Mouse (Mus musculus): ENCODE data around the gene Tbc1d21.

Tbc1d21 gene

DNA sequence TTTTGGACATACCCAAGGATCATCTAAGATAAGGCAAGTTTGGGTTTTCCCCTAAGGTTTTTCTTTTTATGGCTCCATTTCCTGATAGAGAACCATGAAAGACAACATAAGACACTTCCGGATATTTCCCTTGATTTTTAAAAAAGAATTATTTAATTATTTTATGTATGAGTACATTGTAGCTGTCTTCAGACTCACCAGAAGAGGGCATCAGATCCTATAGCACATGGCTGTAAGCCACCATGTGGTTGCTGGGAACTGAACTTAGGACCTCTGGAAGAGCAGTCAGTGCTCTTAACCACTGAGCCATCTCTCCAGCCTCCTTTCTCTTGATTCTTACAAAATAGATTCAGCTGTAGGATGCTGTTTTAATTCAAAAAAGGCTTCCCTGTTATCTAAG lies 28.5 kb downstream of the Tbc1d21 start:
- no peak for DNase-seq (ENCODE audit: low read depth)

DNA sequence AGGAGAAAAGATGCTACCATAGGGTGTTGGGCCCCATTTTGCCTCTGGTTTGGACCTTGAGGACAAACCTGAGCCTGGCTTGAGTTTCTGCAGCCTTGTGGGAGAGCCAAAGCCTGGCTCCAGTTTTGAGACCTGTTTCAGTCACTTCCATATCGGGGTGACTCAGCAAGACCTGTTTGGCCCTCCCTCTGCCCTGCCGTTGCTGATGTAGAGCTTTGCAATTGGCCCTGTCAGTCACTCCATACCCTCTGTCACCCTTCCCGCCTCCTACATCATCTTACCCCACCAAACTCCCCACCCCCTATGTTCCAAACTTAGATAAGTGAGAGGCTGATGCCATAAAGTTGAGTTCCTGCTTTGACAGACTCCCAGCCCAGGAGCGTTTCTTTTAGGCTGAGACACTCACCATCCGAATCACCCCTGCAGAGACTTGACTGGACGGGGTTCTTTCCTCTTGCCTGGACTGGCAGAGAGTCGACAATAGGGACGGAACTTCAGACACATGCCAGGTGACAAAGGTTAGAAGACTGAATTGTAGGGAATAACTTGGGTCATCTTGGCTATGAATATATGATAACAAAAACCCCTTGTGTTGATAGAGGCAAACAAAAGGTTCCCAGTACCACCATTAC lies 33.5 kb downstream of the Tbc1d21 start:
- DNase-seq (ENCODE audit: low read depth): no peak

DNA sequence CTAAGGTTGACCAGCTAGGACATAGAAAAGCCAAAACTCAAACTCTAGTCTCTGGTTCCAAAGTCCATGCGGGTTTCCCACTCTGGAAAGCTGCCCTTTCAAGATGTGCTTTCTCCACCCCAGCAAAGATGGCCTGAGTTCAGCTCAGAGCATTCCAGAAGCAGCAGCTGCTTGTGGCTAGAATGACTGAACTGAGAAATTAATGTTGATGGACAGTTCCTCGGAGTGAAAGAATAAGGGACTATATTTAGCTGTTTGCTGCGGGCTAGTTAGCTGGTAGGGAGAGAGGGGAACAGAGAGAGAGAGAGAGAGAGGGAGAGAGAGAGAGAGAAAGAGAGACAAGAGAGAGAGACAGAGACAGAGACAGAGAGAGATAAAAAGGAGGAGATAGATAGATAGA lies 39.0 kb downstream of the Tbc1d21 start:
- DNase-seq (ENCODE audit: low read depth): no peak

DNA sequence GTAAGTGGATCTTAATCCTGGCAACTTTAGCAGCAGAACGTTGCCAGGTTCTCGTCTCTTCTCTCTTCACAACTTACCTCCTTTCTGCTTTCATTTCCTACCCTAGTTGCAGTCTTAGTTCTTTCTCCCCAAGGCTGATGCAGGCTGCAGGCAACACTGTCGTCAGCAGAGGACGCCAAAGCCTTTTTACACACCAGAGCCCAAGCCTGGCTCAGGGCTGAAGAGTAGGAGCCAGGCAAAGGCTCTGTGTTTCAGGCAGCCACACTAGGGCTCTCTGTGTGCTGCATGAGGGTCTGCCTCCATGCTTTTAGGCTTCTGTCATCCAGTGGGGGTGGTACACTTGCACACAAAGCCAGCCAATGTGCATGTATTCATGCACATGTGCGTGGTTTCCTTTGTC lies 40.0 kb downstream of the Tbc1d21 start:
- DNase-seq (ENCODE audit: low read depth): no peak

DNA sequence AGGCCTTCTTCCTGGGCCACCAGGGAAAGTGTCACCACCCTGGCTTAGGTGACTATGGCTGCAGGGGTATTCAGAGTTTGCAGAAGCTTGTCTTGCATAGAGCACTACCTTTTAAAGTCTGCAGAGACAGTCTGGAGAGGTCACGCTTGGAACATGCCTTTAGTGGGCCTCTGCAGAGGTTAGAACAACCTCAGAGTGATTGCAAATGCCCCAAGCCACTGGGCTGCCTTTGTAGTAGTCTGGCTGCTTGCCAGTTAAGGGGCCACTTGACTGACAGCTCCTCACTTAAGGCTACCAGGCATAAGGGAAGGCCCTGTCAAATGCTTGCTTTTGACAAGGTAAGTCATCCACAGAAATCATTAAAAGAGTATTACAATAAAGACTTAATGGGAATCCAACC lies 42.9 kb downstream of the Tbc1d21 start:
- DNase-seq (ENCODE audit: low read depth): no peak

DNA sequence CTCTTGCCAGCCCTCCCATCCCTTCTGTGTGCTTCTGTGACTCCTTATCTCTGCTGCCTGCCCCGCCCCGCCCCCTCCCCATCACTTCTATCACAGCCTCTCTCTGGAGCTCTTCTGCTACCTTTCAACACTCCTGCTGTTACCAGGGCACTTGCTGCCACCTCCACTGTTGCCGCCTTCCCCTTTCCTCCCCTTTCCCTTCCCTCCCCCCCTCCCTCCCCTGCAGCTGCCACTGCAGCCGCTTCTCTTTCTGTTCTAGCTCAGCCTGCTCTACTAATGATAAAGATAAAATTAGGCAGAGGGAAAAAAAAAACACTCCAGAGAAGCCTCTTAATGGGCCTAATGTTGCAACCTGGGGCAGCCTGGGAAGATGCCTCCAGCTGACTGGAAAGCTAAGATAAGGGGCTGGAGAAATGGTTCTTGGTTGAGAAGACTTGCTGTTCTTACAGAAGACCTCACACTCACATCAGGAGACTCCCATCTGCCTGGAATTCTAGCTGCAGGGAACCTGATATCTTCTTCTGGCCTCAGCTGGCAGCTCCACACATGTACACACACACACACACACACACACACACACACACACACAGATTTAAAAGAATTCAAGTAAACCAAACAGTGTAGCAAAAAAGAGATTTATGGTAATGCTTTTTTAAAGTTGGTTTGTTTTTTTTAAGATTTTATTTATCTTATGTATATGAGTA lies 43.6 kb downstream of the Tbc1d21 start:
- DNase-seq (ENCODE audit: low read depth): no peak

DNA sequence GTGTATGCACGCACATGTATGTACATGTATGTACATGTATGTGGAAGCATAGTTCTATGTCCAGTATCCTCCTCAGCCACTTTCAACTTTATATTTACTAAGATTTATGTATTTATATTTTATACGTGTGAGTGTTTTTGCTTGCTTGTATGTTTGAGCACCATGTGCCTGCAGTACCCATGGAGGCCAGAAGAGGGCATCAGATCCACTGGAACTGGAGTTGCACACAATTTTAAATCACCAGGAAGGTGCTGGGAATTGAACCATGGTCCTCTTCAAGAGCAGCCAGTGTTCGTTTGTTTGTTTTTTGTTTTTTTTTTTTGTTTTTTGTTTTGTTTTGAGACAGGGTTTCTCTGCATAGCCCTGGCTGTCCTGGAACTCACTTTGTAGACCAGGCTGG lies 48.6 kb downstream of the Tbc1d21 start:
- no peak for DNase-seq (ENCODE audit: low read depth)

DNA sequence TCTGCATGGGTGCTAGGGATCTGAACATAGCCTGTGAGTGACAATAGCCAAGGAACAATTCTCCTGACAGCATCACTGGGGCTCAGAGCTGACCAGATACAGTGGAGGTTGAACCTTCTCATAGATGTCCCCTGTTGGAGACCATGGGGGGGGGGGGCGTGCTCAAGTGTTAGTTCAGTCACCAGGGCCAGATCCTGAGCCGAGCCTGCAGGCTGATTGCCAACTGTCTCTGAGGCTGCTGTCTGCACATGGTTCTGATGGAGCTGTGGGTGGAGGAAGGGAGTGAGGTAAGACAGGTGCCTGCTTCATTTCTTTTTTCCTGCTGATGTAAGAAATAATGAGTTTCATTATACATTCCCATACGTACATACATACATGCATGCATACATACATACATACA lies 51.9 kb downstream of the Tbc1d21 start:
- DNase-seq (ENCODE audit: low read depth): no peak

DNA sequence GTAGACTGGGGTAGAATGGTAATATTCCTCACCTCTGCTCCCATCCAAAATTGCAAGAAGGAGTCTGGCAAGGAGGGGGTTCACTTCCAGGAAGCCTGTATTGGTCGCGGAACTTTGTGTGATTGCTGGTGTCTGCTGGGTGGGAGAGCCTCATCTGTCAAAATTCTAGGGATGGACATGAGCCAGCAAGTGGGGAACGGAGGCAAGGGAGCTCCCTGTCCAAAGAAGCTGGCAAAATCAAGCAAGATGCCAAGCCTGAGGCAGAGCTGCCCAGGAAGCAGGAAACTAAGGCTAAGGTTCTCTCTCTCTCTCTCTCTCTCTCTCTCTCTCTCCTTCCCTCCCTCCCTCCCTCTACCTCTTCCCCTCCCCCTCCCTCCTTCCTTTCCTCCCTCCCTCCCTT lies 52.9 kb downstream of the Tbc1d21 start:
- no peak for DNase-seq (ENCODE audit: low read depth)

DNA sequence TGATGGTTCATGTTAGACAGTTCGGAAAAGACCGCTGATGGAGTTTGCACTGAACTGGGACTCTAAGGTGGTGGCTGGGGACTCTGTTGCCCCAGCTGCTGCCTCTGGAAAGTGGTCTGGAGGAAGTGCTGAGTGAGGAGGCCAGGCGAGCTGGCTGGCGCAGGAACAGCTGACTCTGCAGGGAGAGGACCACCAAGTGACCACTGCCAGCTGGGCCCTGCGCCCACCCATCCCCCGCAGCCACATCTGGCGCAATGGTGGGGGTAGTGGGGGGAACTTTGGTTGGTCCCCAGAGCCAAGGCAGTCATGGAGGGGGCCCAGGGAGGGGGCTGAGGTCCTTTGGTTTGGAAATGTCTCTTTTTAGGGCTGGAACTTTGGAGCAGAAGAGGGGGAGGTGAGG lies 53.5 kb downstream of the Tbc1d21 start:
- DNase-seq (ENCODE audit: low read depth): no peak

DNA sequence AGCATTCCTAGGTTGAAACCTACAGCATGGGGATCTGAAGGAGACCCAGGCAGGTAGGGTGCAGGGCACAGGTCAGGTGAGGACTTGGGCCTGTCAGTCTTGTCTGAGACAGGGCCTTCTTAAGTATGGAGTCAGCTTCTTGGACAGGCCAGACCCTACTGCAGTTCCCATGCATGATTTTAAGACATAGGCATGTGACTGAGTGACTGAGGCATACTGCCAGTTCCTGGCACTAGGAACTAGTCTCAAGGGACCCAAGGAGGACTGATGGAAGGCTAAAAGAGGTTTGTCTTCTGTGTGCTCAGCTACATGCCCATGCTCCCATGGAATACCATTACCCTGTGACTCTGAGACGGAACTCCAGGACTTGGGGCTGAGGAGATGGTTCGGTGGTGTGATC lies 54.4 kb downstream of the Tbc1d21 start:
- DNase-seq (ENCODE audit: low read depth): no peak

DNA sequence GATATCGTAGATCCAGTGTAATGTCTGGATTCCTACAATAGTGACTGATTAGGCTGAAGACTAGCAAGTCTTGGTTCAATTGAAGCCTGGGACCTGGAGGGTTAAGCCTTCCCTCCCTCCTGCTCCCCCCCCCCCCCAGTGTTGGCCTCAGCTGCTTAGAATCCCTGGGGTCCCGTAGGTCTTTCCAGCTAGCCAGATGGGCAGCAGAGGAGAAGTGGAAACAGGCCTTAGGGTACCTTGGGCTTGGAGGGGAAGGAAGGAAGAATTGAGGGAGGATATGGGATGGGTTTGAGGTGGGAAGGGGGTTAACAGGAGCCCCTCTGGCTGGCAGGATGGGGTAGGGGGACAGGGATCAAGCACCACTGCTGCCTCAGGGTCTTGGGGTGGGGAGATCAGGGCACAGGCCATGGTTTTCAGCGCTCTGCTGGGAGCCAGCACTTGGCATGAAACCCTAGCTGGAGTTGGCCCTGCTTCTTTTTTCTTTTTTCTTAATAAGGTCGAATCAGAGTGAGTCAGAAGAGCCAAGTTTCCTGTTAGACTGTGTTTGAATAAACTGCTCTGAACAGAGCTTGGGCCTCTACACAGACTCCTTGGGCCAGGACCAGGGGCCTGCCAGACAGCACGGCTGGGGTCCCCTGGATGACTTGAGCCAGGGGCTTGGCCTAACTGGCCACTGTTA lies 55.4 kb downstream of the Tbc1d21 start:
- DNase-seq (ENCODE audit: low read depth): no peak

DNA sequence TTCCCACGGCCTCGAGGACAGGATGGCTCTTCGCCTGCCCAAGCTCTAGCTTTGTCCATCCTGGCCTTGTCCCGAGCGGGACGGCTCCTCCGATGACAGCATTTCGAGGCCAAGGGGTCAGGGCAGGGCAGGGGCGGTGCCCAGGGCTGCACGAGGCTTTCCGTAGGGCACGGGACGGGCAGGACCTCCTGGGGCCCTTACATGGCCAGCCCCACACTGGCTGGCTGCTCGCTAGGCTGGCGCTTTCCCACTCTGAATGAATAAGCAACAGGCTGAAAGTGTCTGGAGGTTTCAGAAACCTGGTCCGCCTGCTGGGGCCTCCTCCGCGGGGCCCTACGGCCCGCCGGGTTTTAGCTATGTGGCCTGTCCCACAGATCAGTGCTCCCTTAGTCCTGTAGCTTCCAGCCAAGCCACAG lies 57.3 kb downstream of the Tbc1d21 start, which contains the start of gene Loxl1:
TSS of gene Loxl1 (minus strand) at position 243 of the 416 bp plus-strand sequence.
- no peak for DNase-seq (ENCODE audit: low read depth)

DNA sequence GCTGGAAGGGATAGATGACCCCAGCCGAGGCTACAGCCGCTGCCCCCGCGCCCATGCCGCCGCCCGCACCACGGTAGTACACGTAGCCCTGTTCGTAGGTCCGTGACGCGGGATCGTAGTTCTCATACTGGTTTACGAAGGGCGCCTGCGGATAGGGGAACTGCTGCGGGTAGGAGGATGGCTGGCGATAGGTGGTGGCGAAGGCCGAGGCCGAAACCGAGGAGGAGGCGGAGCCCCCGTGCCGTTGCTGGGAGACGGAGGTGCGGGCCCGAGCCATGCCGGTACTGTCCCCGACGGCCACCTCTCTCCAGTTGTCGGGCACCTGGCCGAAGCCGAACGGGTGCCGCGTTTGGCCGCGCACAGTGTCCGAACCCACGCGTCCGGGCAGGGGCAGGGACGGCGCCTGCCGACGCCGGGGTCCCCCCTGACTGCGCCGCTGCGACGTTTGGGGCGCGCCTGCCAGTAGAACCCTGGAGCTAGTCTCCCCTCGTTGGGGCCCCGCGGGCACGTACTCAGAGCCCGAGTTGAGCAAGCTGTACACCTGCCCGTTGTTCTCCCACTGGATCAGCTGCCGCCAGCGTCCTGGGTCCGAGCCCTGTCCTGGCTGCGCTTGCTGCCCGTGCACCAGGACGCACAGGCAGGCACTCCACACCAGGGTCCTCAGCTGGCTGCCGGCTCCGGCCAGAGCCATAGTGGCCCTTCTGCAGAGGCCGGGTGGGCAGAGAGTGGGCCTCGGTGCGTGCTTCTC lies 57.9 kb downstream of the Tbc1d21 start:
- no peak for DNase-seq (ENCODE audit: low read depth)

DNA sequence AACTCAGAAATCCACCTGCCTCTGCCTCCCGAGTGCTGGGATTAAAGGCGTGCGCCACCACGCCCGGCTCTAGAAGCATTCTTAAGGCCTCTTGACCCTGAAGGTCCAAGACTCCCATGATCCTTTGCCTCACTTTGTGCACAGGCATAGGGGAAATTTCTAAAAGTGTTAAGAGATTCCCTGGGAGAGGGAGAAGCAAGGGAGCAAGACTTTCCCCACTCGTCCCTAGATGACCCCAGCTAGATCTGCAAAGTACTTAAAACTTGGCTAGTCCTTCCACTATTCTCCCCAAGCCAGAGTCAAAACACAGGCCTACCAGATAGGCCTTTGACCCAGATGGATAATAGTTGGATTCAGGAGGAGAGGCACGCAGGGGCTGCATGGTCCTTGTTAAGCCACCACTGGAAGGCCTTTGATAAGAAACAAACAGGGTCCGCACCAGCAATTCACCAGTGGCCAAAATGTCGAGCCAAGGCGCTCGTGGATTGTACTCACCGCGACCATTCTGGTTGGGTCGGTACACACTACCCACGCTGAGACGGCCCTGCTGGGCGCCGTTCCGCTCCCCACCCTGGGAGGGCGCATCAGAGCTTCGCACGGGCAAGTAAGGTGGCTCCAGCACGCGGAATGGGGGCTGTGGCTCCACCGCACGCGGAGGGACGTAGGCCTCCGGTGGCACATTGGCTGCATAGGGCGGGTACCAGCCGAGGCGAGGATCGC lies 58.9 kb downstream of the Tbc1d21 start:
- no peak for DNase-seq (ENCODE audit: low read depth)

DNA sequence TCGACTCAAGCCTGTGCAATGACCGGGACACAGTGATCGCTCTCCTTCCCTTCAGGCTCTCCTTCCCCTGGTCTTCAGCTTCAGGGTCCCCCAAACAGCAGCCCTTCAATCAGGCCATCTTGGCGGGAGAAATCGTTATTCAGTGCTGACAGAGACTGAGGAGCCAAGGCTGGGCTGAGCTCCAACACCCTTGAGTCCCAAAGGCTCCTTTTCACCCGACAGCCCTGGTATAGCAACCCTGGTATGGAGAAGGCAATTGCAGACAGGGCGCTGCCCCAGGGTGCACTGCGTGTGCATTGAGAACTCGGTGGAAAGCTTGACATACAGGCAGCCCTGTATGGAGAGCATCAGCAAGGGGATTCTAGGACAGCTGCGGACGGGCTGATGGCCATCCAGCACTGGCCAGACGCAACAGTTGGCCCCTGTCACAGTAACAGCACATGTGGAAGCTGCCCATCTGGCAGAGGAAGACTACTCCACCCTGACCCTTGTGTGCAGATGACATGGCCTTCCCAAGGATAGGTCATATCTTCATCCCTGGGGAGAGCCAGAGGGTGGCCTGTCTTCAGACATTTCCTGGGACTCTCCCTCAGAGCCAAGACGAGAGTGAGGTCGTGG lies 60.1 kb downstream of the Tbc1d21 start:
- no peak for DNase-seq (ENCODE audit: low read depth)
